Mouse (Mus musculus) intestine, embryonic 16.5 days (tissue): ENCODE measurements around the gene Rsph6a. TPM values are rescaled to one million over a fixed set of nuclear protein-coding genes. Genes with fewer than 3 reads are reported as not detected.
"Not testable (repeated sequence)": the region's sequence is repeated elsewhere in the genome, so short reads cannot be mapped to it uniquely, and the experiment has no call there.

Experiments
- ATAC-seq: fragments of 200-750 bp; cut with Nextera tagmentation; 2 replicates; pipeline ENCODE4 v1.8.0; 2017; ENCODE audit warnings: moderate TSS enrichment, moderate library complexity
- H3K27ac ChIP-seq: fragments of 300-500 bp; sonication (generic); 2 replicates; pipeline ENCODE4 v1.5.1; 2014; ENCODE audit warnings: mild to moderate bottlenecking, low read length
- H3K27me3 ChIP-seq: fragments of 300-500 bp; sonication (generic); replicated peaks from 2 replicates; pipeline ENCODE4 v1.6.1; 2014; ENCODE audit warnings: low read length, control low read depth, mixed read lengths; ENCODE audit not compliant: control insufficient read depth, insufficient read depth
- H3K36me3 ChIP-seq: fragments of 300-500 bp; sonication (generic); 2 replicates; pipeline ENCODE4 v1.6.1; 2014; ENCODE audit warnings: low read length, control low read depth; ENCODE audit not compliant: control insufficient read depth, insufficient read depth
- H3K4me1 ChIP-seq: fragments of 300-500 bp; sonication (generic); 2 replicates; pipeline ENCODE4 v1.6.1; 2014; ENCODE audit warnings: low read length, control low read depth, mixed read lengths; ENCODE audit not compliant: control insufficient read depth, insufficient read depth
- H3K4me2 ChIP-seq: fragments of 300-500 bp; sonication (generic); 2 replicates; pipeline ENCODE4 v1.6.1; 2014; ENCODE audit warnings: low read depth, low read length, control low read depth
- H3K4me3 ChIP-seq: fragments of 300-500 bp; sonication (generic); 2 replicates; pipeline ENCODE4 v1.5.1; 2014; ENCODE audit warnings: mild to moderate bottlenecking, low read length
- H3K9ac ChIP-seq: fragments of 300-500 bp; sonication (generic); 2 replicates; pipeline ENCODE4 v1.6.1; 2014; ENCODE audit warnings: low read depth, low read length
- H3K9me3 ChIP-seq: fragments of 300-500 bp; sonication (generic); 2 replicates; pipeline ENCODE4 v1.6.1; 2016; ENCODE audit warnings: low read length, control low read depth; ENCODE audit not compliant: control insufficient read depth
- WGBS: fragments of 180-500 bp; shearing (Covaris S2); extraction: QIAGEN DNeasy Blood & Tissue Kit; methylation state at CpG from one replicate; pipeline ENCODE4 v1.1.7; 2014; 5-methylcytosine and 5-hydroxymethylcytosine counted together
- polyA plus RNA-seq: library from polyadenylated mRNA; unstranded; fragments of >200 nt; fragmentation: Nextera tagmentation; extraction: Ambion mirVana; gene quantifications from 2 replicates; pipeline ENCODE4 v1.2.1, GENCODE M21; 2015

The Rsph6a gene
- polyA plus RNA-seq, 1 experiment from 2014 or later: not detected

- Histone ChIP-seq H3K4me2 (peak overlapping the region; percentile 24; the same call in 1 of the 2 replicates), H3K36me3 (peaks cover 9% of the 10 kb centered on the region), H3K4me1 (peaks cover 9% of the 10 kb centered on the region; the same call in 1 of the 2 replicates), H3K27me3 (no peaks in the 10 kb centered on the region), H3K4me3 (no peak overlapping the region), H3K9ac (0 out of 2 replicates have a peak overlapping the region, but pooled peaks have one; percentile 22), H3K9me3 (no peaks in the 10 kb centered on the region), H3K27ac (no peak overlapping the region)
- peak; percentile 23; the same call in 1 of the 2 replicates for ATAC-seq
- WGBS: 73% methylated on average over 9 of the region's 9 CpGs
These were observed 237 bp downstream of the Rsph6a start for GRCm38 (mm10) chr7:19054777-19055076.

GRCm38 (mm10) chr7:19055108-19055507 lies 618 bp downstream of the Rsph6a start:
- Histone ChIP-seq H3K4me3 (no peak overlapping the region), H3K27ac (no peak overlapping the region), H3K4me1 (peaks cover 9% of the 10 kb centered on the region; the same call in 1 of the 2 replicates), H3K9me3 (no peaks in the 10 kb centered on the region), H3K36me3 (peaks cover 5% of the 10 kb centered on the region; the same call in 1 of the 2 replicates), H3K27me3 (no peaks in the 10 kb centered on the region), H3K9ac (no peak overlapping the region), H3K4me2 (no peak overlapping the region)
- no peak for ATAC-seq
- 89% methylated on average over 8 of the region's 8 CpGs for WGBS

- 88% methylated on average over 10 of the region's 10 CpGs for WGBS
- no peak overlapping the region for H3K4me3 ChIP-seq
- ATAC-seq: no peak
These were observed 2.9 kb downstream of the Rsph6a start for GRCm38 (mm10) chr7:19057405-19057804.

GRCm38 (mm10) chr7:19065896-19066295 lies 11.4 kb downstream of the Rsph6a start:
- no peaks in the 10 kb centered on the region for H3K9me3 ChIP-seq
- WGBS: 45% methylated on average over 13 of the region's 13 CpGs
- peaks cover 30% of the 10 kb centered on the region for H3K27me3 ChIP-seq
- H3K36me3 ChIP-seq: no peaks in the 10 kb centered on the region
- no peak overlapping the region for H3K4me2 ChIP-seq
- 0 out of 2 replicates have a peak overlapping the region, but pooled peaks have one; percentile 37 for H3K9ac ChIP-seq
- no peak overlapping the region for H3K4me3 ChIP-seq
- no peak for ATAC-seq
- H3K4me1 ChIP-seq: no peaks in the 10 kb centered on the region
- H3K27ac ChIP-seq: no peak overlapping the region

More at GRCm38 (mm10) chr7:19057405-19057804, 2.9 kb downstream of the Rsph6a start:
- Histone ChIP-seq H3K9ac (no peak overlapping the region), H3K27ac (no peak overlapping the region), H3K4me1 (peaks cover 9% of the 10 kb centered on the region; the same call in 1 of the 2 replicates), H3K27me3 (no peaks in the 10 kb centered on the region), H3K4me2 (no peak overlapping the region), H3K9me3 (no peaks in the 10 kb centered on the region), H3K36me3 (no peaks in the 10 kb centered on the region)

- H3K9me3 ChIP-seq: no peaks in the 10 kb centered on the region
- H3K9ac ChIP-seq: no peak overlapping the region
- peaks cover 30% of the 10 kb centered on the region for H3K27me3 ChIP-seq
- ATAC-seq: no peak
- no peaks in the 10 kb centered on the region for H3K36me3 ChIP-seq
- no peak overlapping the region for H3K27ac ChIP-seq
- H3K4me1 ChIP-seq: no peaks in the 10 kb centered on the region
- 38% methylated on average over 14 of the region's 14 CpGs for whole genome bisulfite sequencing
- no peak overlapping the region for H3K4me2 ChIP-seq
- H3K4me3 ChIP-seq: no peak overlapping the region
These were observed 12.6 kb downstream of the Rsph6a start for GRCm38 (mm10) chr7:19067063-19067462.

- H3K4me2 ChIP-seq: no peak overlapping the region
- WGBS: 63% methylated on average over 14 of the region's 14 CpGs
- no peak overlapping the region for H3K27ac ChIP-seq
- ATAC-seq: no peak
- H3K9me3 ChIP-seq: no peaks in the 10 kb centered on the region
- H3K4me3 ChIP-seq: no peak overlapping the region
- H3K27me3 ChIP-seq: peaks cover 30% of the 10 kb centered on the region
- H3K36me3 ChIP-seq: no peaks in the 10 kb centered on the region
- no peak overlapping the region for H3K9ac ChIP-seq
- H3K4me1 ChIP-seq: no peaks in the 10 kb centered on the region
These were observed 13.4 kb downstream of the Rsph6a start for GRCm38 (mm10) chr7:19067935-19068334.

GRCm38 (mm10) chr7:19068707-19069106 lies 14.2 kb downstream of the Rsph6a start:
- Histone ChIP-seq H3K9me3 (no peaks in the 10 kb centered on the region), H3K27ac (no peak overlapping the region), H3K27me3 (peaks cover 30% of the 10 kb centered on the region), H3K4me2 (no peak overlapping the region), H3K9ac (no peak overlapping the region), H3K4me1 (no peaks in the 10 kb centered on the region), H3K4me3 (no peak overlapping the region), H3K36me3 (no peaks in the 10 kb centered on the region)
- WGBS: 2% methylated on average over 2 of the region's 2 CpGs
- no peak for ATAC-seq

- no peaks in the 10 kb centered on the region for H3K4me1 ChIP-seq
- H3K9ac ChIP-seq: no peak overlapping the region
- H3K4me2 ChIP-seq: no peak overlapping the region
- no peaks in the 10 kb centered on the region for H3K36me3 ChIP-seq
- WGBS: 52% methylated on average over 3 of the region's 3 CpGs
- ATAC-seq: no peak
- H3K27me3 ChIP-seq: peaks cover 29% of the 10 kb centered on the region
- H3K27ac ChIP-seq: no peak overlapping the region
- no peaks in the 10 kb centered on the region for H3K9me3 ChIP-seq
- H3K4me3 ChIP-seq: no peak overlapping the region
These were observed 15.0 kb downstream of the Rsph6a start for GRCm38 (mm10) chr7:19069500-19069899.

GRCm38 (mm10) chr7:19071024-19071423 lies 16.5 kb downstream of the Rsph6a start:
- H3K36me3 ChIP-seq, H3K9ac ChIP-seq, H3K9me3 ChIP-seq, H3K4me1 ChIP-seq, H3K27ac ChIP-seq, H3K4me3 ChIP-seq, ATAC-seq, H3K4me2 ChIP-seq: not testable (repeated sequence)
- 56% methylated on average over 3 of the region's 3 CpGs for WGBS
- H3K27me3 ChIP-seq: peaks cover 14% of the 10 kb centered on the region

- ATAC-seq: no peak
- 76% methylated on average over 9 of the region's 9 CpGs for WGBS
- no peak overlapping the region for H3K27ac ChIP-seq
- H3K36me3 ChIP-seq: peaks cover under 1% of the 10 kb centered on the region; the same call in 1 of the 2 replicates
- H3K9me3 ChIP-seq: no peaks in the 10 kb centered on the region
- H3K9ac ChIP-seq: no peak overlapping the region
- no peaks in the 10 kb centered on the region for H3K27me3 ChIP-seq
- peaks cover 20% of the 10 kb centered on the region for H3K4me1 ChIP-seq
- no peak overlapping the region for H3K4me3 ChIP-seq
- H3K4me2 ChIP-seq: no peak overlapping the region
These were observed 19.0 kb downstream of the Rsph6a start for GRCm38 (mm10) chr7:19073504-19073903.
